Mouse (Mus musculus) mammary gland, adult 2 months (tissue): ENCODE data around the gene Stk10. TPM values are rescaled to one million over a fixed set of nuclear protein-coding genes. Genes with fewer than 3 reads are reported as not detected.

ENCODE experiments used
- polyA plus RNA-seq: library from polyadenylated mRNA; depleted of rRNA; stranded (reverse); fragments of >200 nt; gene quantifications from 2 replicates; pipeline ENCODE4 v1.2.3, GENCODE M21; 2012; ENCODE audit warnings: low replicate concordance; rRNA removed

The Stk10 gene
- polyA plus RNA-seq, result 27.3 and 44.9 TPM in 2 replicates

GRCm38 (mm10) chr11:32532765-32533481, at the start of gene Stk10:
Stk10 (plus strand) TSS chr11:32533305.

GRCm38 (mm10) chr11:32531871-32532764, 987 bp upstream of the Stk10 start, which contains the start of gene Efcab9:
Efcab9 (minus strand) TSS chr11:32532081.

GRCm38 (mm10) chr11:32642249-32642876, 109.3 kb downstream of the Stk10 start, which contains the start of gene Fbxw11:
Fbxw11 (plus strand) TSS chr11:32642724.

Other genes starting within 250 kb of the Stk10 start
- gene Hba-a1, start 249.8 kb upstream of the Stk10 start, polyA plus RNA-seq, result 588 and 1,816 TPM in 2 replicates
- not detected in 2 replicates for gene Hbq1b, start 246.3 kb upstream of the Stk10 start, polyA plus RNA-seq
- gene Hba-a2, start 236.8 kb upstream of the Stk10 start, polyA plus RNA-seq, result 968 and 1,887 TPM in 2 replicates
- gene Hbq1a, start 233.2 kb upstream of the Stk10 start, polyA plus RNA-seq, result 0.27 TPM in 1 of 2 replicates, not detected in the other
- 23.7 and 34.8 TPM in 2 replicates for gene Sh3pxd2b, start 185.5 kb upstream of the Stk10 start, polyA plus RNA-seq
- gene Ubtd2, start 77.9 kb upstream of the Stk10 start, polyA plus RNA-seq, result 10.6 and 13.1 TPM in 2 replicates
- gene Efcab9, start 1.2 kb upstream of the Stk10 start, polyA plus RNA-seq, result 0.23 TPM in 1 of 2 replicates, not detected in the other
- gene Fbxw11, start 109.4 kb downstream of the Stk10 start, polyA plus RNA-seq, result 45.2 and 79.5 TPM in 2 replicates